Mouse (Mus musculus): Measurements from ENCODE around the gene Scn2a. TPM values are rescaled to one million over a fixed set of nuclear protein-coding genes. Genes with fewer than 3 reads are reported as not detected.
A peak's percentile ranks its signal among the peaks of the same experiment; 100 is the strongest.

Scn2a gene
- under 1 TPM; 0.80 to 0.83 TPM for total RNA-seq (2021)
- long read RNA-seq, experiment 1, partial matches to known transcripts: 0 of 1 reads
- long read RNA-seq, experiment 1, other reads (novel, unspliced or antisense): 1 of 1 reads
- long read RNA-seq, experiment 2, partial matches to known transcripts: 0 of 1 reads
- long read RNA-seq, experiment 2, other reads (novel, unspliced or antisense): 0 of 1 reads

- peak in 1 of 2 experiments; percentile 10 for DNase-seq (ENCODE audit: low spot score in 2 of 2)
Observed at GRCm38 (mm10) chr2:65620556-65621166, at the start of gene Scn2a. Scn2a (plus strand) TSS chr2:65620771.

GRCm38 (mm10) chr2:65587679-65588078 is 32.9 kb upstream of the Scn2a start:
- DNase-seq (ENCODE audit: low spot score in 2 of 2): no peak

GRCm38 (mm10) chr2:65607813-65608212 is 12.8 kb upstream of the Scn2a start:
- DNase-seq (ENCODE audit: low spot score in 2 of 2): no peak

DNA sequence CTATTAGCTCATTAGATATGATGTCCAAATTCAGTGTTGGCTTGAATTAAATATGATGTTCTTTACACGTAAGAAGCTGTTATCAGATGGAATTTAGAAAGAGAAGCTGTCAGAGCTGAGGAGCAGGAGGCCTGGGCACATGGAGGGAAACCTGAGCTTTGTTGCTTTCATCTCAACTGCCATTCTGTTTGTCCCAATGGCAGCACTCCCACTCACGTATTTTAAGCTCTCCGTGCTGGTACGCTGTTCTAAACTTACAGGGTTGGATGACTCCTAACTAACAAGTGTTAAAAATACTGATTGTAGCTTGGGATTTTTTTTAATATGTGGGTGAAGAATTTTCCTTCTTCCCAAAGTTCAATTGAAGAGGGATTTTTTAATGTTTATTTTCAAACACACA is 8.7 kb upstream of the Scn2a start:
- DNase-seq (ENCODE audit: low spot score in 2 of 2): no peak

DNA sequence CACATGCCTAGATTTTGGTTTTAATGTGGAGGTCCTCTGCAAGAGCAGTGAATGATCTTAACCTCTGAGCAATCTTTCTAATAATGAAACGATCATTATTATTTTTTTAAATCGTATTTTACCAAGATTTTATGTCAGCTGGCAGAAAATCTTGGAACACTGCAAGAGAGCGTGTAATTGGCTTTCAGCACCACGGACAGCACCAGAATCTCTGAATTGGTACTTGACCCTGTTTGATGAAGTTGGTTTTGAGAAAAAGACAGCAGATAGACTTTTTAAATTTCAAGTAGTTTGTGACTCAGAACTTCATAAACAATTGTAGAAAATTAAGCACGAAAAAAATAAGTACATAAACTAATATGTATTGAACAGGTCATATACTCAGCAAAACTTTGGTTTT is 790 bp upstream of the Scn2a start:
- peak; percentile 23 to 33 for DNase-seq (ENCODE audit: low spot score in 2 of 2)

- no peak for DNase-seq (ENCODE audit: low spot score in 2 of 2)
Observed at GRCm38 (mm10) chr2:65621254-65621653, 683 bp downstream of the Scn2a start.

GRCm38 (mm10) chr2:65621838-65622237 is 1.3 kb downstream of the Scn2a start:
- DNase-seq (ENCODE audit: low spot score in 2 of 2): no peak

DNA sequence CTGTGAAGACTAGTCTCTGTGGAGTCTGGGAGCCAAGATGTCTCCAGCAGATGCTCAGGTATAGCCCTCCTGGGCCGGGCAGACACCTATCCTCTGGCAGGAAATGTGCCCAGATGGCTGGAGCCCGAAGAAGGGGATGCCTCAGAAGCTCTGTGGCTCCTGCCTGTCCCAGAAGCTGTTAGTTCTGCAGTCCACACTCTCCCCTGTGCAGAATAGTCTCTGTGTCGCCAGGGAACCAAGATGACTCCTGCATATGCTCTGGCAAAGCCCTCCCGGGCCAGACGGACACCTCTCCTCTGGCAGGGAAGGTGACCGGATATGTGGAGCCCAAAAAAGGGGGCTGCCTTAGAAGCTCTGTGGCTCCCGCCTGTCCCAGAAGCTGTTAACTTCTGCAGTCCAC is 32.1 kb downstream of the Scn2a start:
- no peak for DNase-seq (ENCODE audit: low spot score in 2 of 2)

GRCm38 (mm10) chr2:65657031-65657430 is 36.5 kb downstream of the Scn2a start:
- DNase-seq (ENCODE audit: low spot score in 2 of 2): no peak

- no peak for DNase-seq (ENCODE audit: low spot score in 2 of 2)
Observed at GRCm38 (mm10) chr2:65658430-65658829, 37.9 kb downstream of the Scn2a start.

GRCm38 (mm10) chr2:65663892-65664291 is 43.3 kb downstream of the Scn2a start:
- no peak for DNase-seq (ENCODE audit: low spot score in 2 of 2)

DNA sequence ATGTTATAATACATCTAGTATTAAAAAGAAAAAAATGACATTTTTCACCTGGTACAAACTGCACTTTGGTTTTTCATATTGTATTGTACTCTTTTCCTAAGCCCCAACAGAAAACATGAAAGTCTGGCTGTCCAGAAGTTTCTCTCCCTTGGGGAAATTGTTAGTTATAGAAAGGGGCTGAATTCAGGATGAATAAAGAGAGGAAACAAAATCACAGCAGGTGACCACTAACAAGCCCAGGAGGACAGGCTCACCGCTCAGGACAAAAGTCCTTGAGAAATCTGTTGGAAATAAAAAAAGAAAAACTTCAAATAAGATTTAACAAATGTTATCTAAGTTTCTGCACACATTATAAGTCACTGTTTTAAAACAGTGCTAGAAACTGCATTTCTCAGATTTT is 43.9 kb downstream of the Scn2a start:
- DNase-seq (ENCODE audit: low spot score in 2 of 2): no peak

DNA sequence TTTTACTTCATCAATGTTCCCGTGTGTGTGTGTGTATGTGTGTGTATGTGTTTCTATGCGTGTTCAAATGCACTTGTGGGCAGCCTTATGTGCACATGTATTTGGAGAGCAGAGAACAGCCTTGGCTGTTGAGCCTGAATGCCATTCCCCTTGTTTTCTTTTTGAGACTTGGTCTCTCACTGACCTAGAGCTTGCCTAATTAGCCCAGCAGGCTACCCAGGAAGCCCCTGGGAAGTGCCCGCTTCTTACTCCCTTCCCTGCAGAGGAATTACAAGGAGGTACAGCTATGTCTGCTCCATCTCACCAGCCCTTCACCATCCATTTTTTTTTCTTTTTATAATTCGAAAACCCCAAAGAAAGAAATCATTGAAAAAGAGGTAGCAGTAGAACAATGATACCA is 44.6 kb downstream of the Scn2a start:
- DNase-seq (ENCODE audit: low spot score in 2 of 2): no peak

DNA sequence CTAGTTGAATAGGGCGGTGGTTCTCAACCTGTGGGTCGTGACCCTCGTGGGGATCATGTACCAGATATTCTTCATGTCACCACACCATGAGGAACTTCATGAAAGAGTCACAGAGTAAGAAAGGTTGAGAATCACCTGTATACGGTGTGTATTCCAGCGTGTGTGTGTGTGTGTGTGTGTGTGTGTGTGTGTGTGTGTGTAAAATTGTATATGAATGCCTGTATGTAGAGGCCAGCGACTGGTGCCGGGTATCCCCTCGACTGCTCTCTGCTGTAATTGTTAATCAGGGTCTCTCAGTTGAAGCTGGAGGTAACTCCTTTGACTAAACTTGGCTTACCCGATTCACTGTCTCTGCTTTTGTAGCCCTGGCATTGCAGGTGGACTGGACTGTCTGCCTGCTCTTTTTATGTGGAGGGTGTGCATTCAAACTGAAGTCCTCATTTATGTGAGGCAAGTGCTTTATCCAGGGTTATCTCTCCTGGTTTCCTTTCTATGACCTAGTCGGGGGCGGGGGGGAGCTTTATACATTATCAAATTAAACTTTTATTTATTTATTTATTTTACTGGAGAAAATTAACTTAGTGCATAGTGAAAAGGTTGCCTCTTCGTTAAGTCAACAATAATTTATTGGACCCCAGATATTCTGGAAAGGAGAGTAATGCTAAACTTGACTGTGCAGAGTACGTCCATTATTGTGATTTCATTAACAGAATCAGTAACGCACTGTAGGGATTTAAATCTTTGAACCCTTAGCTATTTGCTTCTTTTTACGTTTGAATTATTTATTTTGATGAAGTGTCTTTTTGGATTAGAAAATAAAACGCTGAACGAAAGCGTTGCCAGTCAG is 47.2 kb downstream of the Scn2a start:
- no peak for DNase-seq (ENCODE audit: low spot score in 2 of 2)

DNA sequence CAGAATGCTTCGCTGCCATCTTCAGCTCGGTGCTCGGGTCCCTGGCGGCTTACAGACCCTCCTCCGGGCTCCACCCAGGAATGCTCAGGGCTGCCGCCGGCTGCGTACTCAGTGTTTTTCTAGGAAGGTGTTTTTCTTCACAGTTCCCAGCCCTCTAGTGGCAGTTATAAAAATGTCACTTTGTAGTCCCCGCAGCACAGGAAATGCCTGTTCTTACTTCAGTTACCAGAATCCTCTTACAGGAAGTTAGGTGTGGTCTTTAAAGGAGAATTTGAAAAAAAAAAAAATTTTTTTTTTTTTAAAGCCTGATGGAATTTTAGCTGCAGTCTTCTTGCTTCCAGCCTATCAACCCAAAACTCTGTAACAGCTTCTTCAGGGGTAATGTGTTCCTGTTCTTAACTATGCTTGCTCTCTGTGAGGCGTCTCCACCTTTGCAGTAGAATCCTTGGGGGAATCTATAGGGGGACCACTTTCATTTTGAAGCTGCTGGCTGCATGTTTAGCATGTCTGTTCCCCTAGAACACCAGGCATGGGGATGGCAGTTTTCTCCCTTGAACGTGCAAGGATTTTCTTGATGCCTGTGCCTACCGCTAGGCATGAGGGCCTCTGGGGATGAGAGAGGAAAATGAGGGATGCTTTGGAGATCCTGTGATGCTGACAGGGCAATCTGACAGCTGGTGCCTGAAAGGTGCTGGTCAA is 48.0 kb downstream of the Scn2a start:
- peak; percentile 12 to 36 for DNase-seq (ENCODE audit: low spot score in 2 of 2)

DNA sequence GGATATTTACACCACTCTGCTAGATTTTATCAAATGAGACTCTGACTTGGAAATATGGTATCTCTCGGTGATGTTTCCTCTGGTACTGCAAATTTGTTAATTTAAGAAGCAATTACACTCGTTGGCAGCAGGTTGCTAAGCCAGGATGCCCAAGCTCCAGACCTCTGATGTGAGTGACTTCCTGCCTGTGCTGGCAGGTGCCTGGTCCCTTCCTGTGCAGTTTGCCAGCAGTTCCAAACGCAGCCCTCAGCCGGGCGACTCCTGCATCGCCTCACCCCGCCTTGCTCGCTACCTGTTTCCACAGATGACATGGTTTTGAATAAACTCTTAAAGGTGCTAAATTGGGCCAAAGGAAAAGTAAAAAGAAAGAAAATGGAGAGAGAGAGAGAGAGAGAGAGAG is 49.0 kb downstream of the Scn2a start:
- no peak for DNase-seq (ENCODE audit: low spot score in 2 of 2)

DNA sequence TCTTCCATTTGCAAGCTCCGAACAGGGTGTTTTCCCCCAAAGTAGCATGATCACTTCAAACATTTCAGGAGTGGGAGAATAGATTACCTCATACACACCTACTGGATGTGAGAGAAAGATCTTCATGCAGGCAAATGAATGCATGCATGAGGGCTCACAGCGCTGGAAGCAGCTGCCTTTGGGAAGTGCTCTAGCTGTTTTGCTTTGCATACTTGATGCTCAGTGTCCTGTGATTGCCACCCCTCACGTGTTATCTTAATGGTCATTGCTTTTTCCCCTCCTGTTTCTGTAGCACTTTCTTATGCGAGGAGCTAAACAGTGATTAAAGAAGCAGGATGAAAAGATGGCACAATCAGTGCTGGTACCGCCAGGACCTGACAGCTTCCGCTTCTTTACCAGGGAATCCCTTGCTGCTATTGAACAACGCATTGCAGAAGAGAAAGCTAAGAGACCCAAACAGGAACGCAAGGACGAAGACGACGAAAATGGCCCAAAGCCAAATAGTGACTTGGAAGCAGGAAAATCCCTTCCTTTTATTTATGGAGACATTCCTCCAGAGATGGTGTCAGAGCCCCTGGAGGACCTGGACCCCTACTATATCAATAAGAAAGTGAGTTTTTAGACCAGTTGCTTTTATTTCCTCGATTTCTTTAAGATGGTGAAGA is 49.7 kb downstream of the Scn2a start:
- no peak for DNase-seq (ENCODE audit: low spot score in 2 of 2)

DNA sequence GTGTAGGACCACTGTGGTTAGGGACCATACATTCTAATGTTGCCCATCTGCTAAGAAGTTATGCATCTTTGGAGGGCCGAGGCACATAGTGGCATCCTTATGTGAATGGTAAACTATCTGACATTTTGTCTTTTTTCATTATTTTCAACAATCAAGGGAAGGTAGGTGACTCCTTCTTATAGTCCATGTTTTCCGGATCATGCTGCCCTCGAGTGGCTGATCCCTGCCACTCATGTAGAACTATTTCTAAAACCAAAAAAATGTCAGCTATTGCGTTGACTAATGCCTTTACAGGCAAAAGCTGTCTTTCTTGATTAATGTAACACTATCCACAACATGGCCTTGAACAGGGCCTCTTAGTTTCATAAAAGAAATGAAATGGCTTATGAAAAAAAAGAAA is 59.0 kb downstream of the Scn2a start:
- no peak for DNase-seq (ENCODE audit: low spot score in 2 of 2)

- no peak for DNase-seq (ENCODE audit: low spot score in 2 of 2)
Observed at GRCm38 (mm10) chr2:65685151-65685550, 64.6 kb downstream of the Scn2a start.

GRCm38 (mm10) chr2:65690456-65691184 is 70.0 kb downstream of the Scn2a start:
- no peak for DNase-seq (ENCODE audit: low spot score in 2 of 2)
